Mouse (Mus musculus) brown adipose tissue, adult 24 weeks (tissue): ENCODE results near the gene Arhgef3. TPM values are rescaled to one million over a fixed set of nuclear protein-coding genes. Genes with fewer than 3 reads are reported as not detected.

Experiments used
- H3K27ac ChIP-seq: fragments of 200-500 bp; replicated peaks from 2 replicates; pipeline ENCODE4 v1.5.1; 2012; ENCODE audit warnings: low read depth, mild to moderate bottlenecking, low read length
- H3K4me1 ChIP-seq: fragments of 200-500 bp; 2 replicates; pipeline ENCODE4 v1.6.1; 2012; ENCODE audit warnings: low read length, mixed read lengths; ENCODE audit not compliant: control insufficient read depth, insufficient read depth, insufficient read length
- H3K4me3 ChIP-seq: fragments of 200-500 bp; 2 replicates; pipeline ENCODE4 v1.5.1; 2012; ENCODE audit warnings: low read depth, mild to moderate bottlenecking, low read length, moderate library complexity; ENCODE audit not compliant: insufficient read depth
- polyA plus RNA-seq: library from polyadenylated mRNA; stranded (reverse); fragments of >200 nt; gene quantifications from 2 replicates; pipeline ENCODE4 v1.2.4, GENCODE M21; 2012; ENCODE audit not compliant: missing spikeins, insufficient read depth, insufficient read length

The Arhgef3 gene
- polyA plus RNA-seq, 1 experiment, result 8.0 TPM

GRCm38 (mm10) chr14:27324689-27325088, 210.0 kb downstream of the Arhgef3 start:
- no peak overlapping the region for H3K4me3 ChIP-seq
- H3K27ac ChIP-seq, result 0 out of 2 replicates have a peak overlapping the region, but pooled peaks have one; percentile 18
- peaks cover 14% of the 10 kb centered on the region; the same call in 1 of the 2 replicates for H3K4me1 ChIP-seq

- H3K4me3 ChIP-seq, result no peak overlapping the region
- 0 out of 2 replicates have a peak overlapping the region, but pooled peaks have one; percentile 3 for H3K27ac ChIP-seq
- peaks cover 14% of the 10 kb centered on the region; the same call in 1 of the 2 replicates for H3K4me1 ChIP-seq
These were observed 210.8 kb downstream of the Arhgef3 start for GRCm38 (mm10) chr14:27325537-27325936.

- H3K4me3 ChIP-seq, result no peak overlapping the region
- peak overlapping the region; percentile 46 for H3K27ac ChIP-seq
- H3K4me1 ChIP-seq, result peaks cover 9% of the 10 kb centered on the region; the same call in 1 of the 2 replicates
These were observed 213.2 kb downstream of the Arhgef3 start for GRCm38 (mm10) chr14:27327862-27328261.

- Histone ChIP-seq H3K4me1 (peaks cover 9% of the 10 kb centered on the region; the same call in 1 of the 2 replicates), H3K4me3 (no peak overlapping the region), H3K27ac (no peak overlapping the region)
These were observed 214.3 kb downstream of the Arhgef3 start for GRCm38 (mm10) chr14:27328952-27329351.

- H3K4me3 ChIP-seq, result no peak overlapping the region
- H3K4me1 ChIP-seq, result no peaks in the 10 kb centered on the region; the same call in 1 of the 2 replicates
- no peak overlapping the region for H3K27ac ChIP-seq
These were observed 216.9 kb downstream of the Arhgef3 start for GRCm38 (mm10) chr14:27331490-27332035.

- H3K27ac ChIP-seq, result no peak overlapping the region
- H3K4me1 ChIP-seq, result peaks cover 3% of the 10 kb centered on the region
- no peak overlapping the region for H3K4me3 ChIP-seq
These were observed 217.8 kb downstream of the Arhgef3 start for GRCm38 (mm10) chr14:27332359-27332987.

- H3K4me1 ChIP-seq, result peaks cover 3% of the 10 kb centered on the region
- peak overlapping the region; percentile 70 for H3K4me3 ChIP-seq
- H3K27ac ChIP-seq, result no peak overlapping the region
These were observed 220.9 kb downstream of the Arhgef3 start for GRCm38 (mm10) chr14:27335331-27336207.

GRCm38 (mm10) chr14:27336208-27337114, 221.8 kb downstream of the Arhgef3 start:
- Histone ChIP-seq H3K4me1 (peaks cover 8% of the 10 kb centered on the region), H3K4me3 (peak overlapping the region; percentile 70), H3K27ac (peak overlapping the region; percentile 38)

GRCm38 (mm10) chr14:27337156-27337555, 222.5 kb downstream of the Arhgef3 start:
- Histone ChIP-seq H3K4me3 (peak overlapping the region; percentile 70), H3K4me1 (peaks cover 10% of the 10 kb centered on the region), H3K27ac (peak overlapping the region; percentile 38; the same call in 1 of the 2 replicates)

GRCm38 (mm10) chr14:27338034-27338708, 223.5 kb downstream of the Arhgef3 start:
- Histone ChIP-seq H3K27ac (no peak overlapping the region), H3K4me1 (peaks cover 14% of the 10 kb centered on the region), H3K4me3 (no peak overlapping the region; the same call in 1 of the 2 replicates)

- H3K4me3 ChIP-seq, result no peak overlapping the region
- peak overlapping the region; percentile 4 for H3K27ac ChIP-seq
- H3K4me1 ChIP-seq, result peaks cover 31% of the 10 kb centered on the region
These were observed 226.2 kb downstream of the Arhgef3 start for GRCm38 (mm10) chr14:27340682-27341415.

GRCm38 (mm10) chr14:27341486-27341885, 226.8 kb downstream of the Arhgef3 start:
- peak overlapping the region; percentile 4 for H3K27ac ChIP-seq
- no peak overlapping the region for H3K4me3 ChIP-seq
- H3K4me1 ChIP-seq, result peaks cover 31% of the 10 kb centered on the region

GRCm38 (mm10) chr14:27342451-27342850, 227.8 kb downstream of the Arhgef3 start:
- peaks cover 28% of the 10 kb centered on the region for H3K4me1 ChIP-seq
- H3K27ac ChIP-seq, result no peak overlapping the region; the same call in 1 of the 2 replicates
- no peak overlapping the region for H3K4me3 ChIP-seq
